Mouse (Mus musculus) cerebellum, adult 2 months (tissue): ENCODE measurements around the gene Gpr161.

ENCODE experiments used
- CTCF ChIP-seq: fragments of 200-500 bp; IDR thresholded peaks from 2 replicates; pipeline ENCODE4 v1.5.1; 2011; ENCODE audit warnings: low read depth, mild to moderate bottlenecking, control low read depth, low read length, moderate library complexity, borderline replicate concordance; ENCODE audit not compliant: insufficient read depth
- POLR2A ChIP-seq: fragments of 200-500 bp; IDR thresholded peaks from 2 replicates; pipeline ENCODE4 v1.6.1; 2011; ENCODE audit warnings: low read length, control low read depth, borderline replicate concordance; ENCODE audit not compliant: insufficient read depth

GRCm38 (mm10) chr1:165356347-165356746, 60.8 kb downstream of the Gpr161 start:
- no peak for TF ChIP-seq CTCF
- TF ChIP-seq POLR2A: no peak
